Mouse (Mus musculus): ENCODE measurements around the gene Rbfox1.

Gene Rbfox1

GRCm38 (mm10) chr16:6097244-6098040 lies 212.3 kb downstream of the Rbfox1 start:
- DNase-seq, result no peak

- DNase-seq, result no peak
Measured at GRCm38 (mm10) chr16:6098116-6098515, 213.0 kb downstream of the Rbfox1 start.

- no peak for DNase-seq
Measured at GRCm38 (mm10) chr16:6099598-6099997, 214.4 kb downstream of the Rbfox1 start.

- DNase-seq, result no peak
Measured at GRCm38 (mm10) chr16:6100421-6100877, 215.3 kb downstream of the Rbfox1 start.

- no peak for DNase-seq
Measured at GRCm38 (mm10) chr16:6103713-6104112, 218.6 kb downstream of the Rbfox1 start.

GRCm38 (mm10) chr16:6110121-6110520 lies 225.0 kb downstream of the Rbfox1 start:
- no peak for DNase-seq

GRCm38 (mm10) chr16:6113836-6114475 lies 228.8 kb downstream of the Rbfox1 start:
- DNase-seq, result no peak

- DNase-seq, result no peak
Measured at GRCm38 (mm10) chr16:6119472-6119871, 234.3 kb downstream of the Rbfox1 start.

- no peak for DNase-seq
Measured at GRCm38 (mm10) chr16:6121232-6121631, 236.1 kb downstream of the Rbfox1 start.

GRCm38 (mm10) chr16:6122859-6123258 lies 237.7 kb downstream of the Rbfox1 start:
- no peak for DNase-seq

GRCm38 (mm10) chr16:6128314-6128713 lies 243.2 kb downstream of the Rbfox1 start:
- no peak for DNase-seq

- no peak for DNase-seq
Measured at GRCm38 (mm10) chr16:6135016-6135415, 249.9 kb downstream of the Rbfox1 start.

GRCm38 (mm10) chr16:6139432-6139831 lies 254.3 kb downstream of the Rbfox1 start:
- DNase-seq, result no peak

- DNase-seq, result no peak
Measured at GRCm38 (mm10) chr16:6147957-6148356, 262.8 kb downstream of the Rbfox1 start.

- DNase-seq, result no peak
Measured at GRCm38 (mm10) chr16:6149345-6149744, 264.2 kb downstream of the Rbfox1 start.

GRCm38 (mm10) chr16:6155556-6155955 lies 270.4 kb downstream of the Rbfox1 start:
- DNase-seq, result no peak

GRCm38 (mm10) chr16:6164476-6164875 lies 279.3 kb downstream of the Rbfox1 start:
- DNase-seq, result no peak

GRCm38 (mm10) chr16:6169346-6169745 lies 284.2 kb downstream of the Rbfox1 start:
- no peak for DNase-seq

- no peak for DNase-seq
Measured at GRCm38 (mm10) chr16:6180819-6181218, 295.7 kb downstream of the Rbfox1 start.

- no peak for DNase-seq
Measured at GRCm38 (mm10) chr16:6182329-6182728, 297.2 kb downstream of the Rbfox1 start.

- no peak for DNase-seq
Measured at GRCm38 (mm10) chr16:6192358-6192757, 307.2 kb downstream of the Rbfox1 start.

GRCm38 (mm10) chr16:6206431-6206830 lies 321.3 kb downstream of the Rbfox1 start:
- no peak for DNase-seq

- no peak for DNase-seq
Measured at GRCm38 (mm10) chr16:6212916-6213315, 327.8 kb downstream of the Rbfox1 start.

- no peak for DNase-seq
Measured at GRCm38 (mm10) chr16:6227449-6227848, 342.3 kb downstream of the Rbfox1 start.
